Mouse (Mus musculus) embryonic facial prominence, embryonic 10.5 days (tissue): Measurements from ENCODE around the gene F2rl1. TPM values are rescaled to one million over a fixed set of nuclear protein-coding genes. Genes with fewer than 3 reads are reported as not detected.

ENCODE experiments used
- DNase-seq: peaks from one replicate; pipeline ENCODE4 v3.0.0-alpha.2; 2017; ENCODE audit warnings: low spot score
- H3K27ac ChIP-seq: fragments of 300-500 bp; sonication (generic); replicated peaks from 2 replicates; pipeline ENCODE4 v1.5.1; 2016; ENCODE audit warnings: mild to moderate bottlenecking
- H3K27me3 ChIP-seq: fragments of 300-500 bp; sonication (generic); replicated peaks from 2 replicates; pipeline ENCODE4 v1.6.1; 2016; ENCODE audit warnings: low read depth, mild to moderate bottlenecking; ENCODE audit not compliant: poor library complexity, severe bottlenecking
- H3K36me3 ChIP-seq: fragments of 300-500 bp; sonication (generic); replicated peaks from 2 replicates; pipeline ENCODE4 v1.6.1; 2016; ENCODE audit warnings: mild to moderate bottlenecking, moderate library complexity
- H3K4me1 ChIP-seq: fragments of 300-500 bp; sonication (generic); 2 replicates; pipeline ENCODE4 v1.6.1; 2016
- H3K4me3 ChIP-seq: fragments of 300-500 bp; sonication (generic); 2 replicates; pipeline ENCODE4 v1.5.1; 2016; ENCODE audit warnings: mild to moderate bottlenecking, moderate library complexity
- H3K9me3 ChIP-seq: fragments of 300-500 bp; sonication (generic); 2 replicates; pipeline ENCODE4 v1.6.1; 2016; ENCODE audit warnings: mild to moderate bottlenecking
- whole genome bisulfite sequencing: fragments of 180-500 bp; shearing (Covaris S2); methylation state at CpG from one replicate; pipeline ENCODE4 v1.1.7; 2016; 5-methylcytosine and 5-hydroxymethylcytosine counted together
- polyA plus RNA-seq: library from polyadenylated mRNA; unstranded; fragments of >200 nt; fragmentation: Nextera tagmentation; extraction: Ambion mirVana; gene quantifications from 2 replicates; pipeline ENCODE4 v1.2.1, GENCODE M21; 2016

F2rl1 gene
- polyA plus RNA-seq, 1 experiment from 2014 or later: 0.19 TPM

- Histone ChIP-seq H3K27me3 (peaks cover 56% of the 10 kb centered on the region), H3K9me3 (no peaks in the 10 kb centered on the region), H3K4me1 (peaks cover 37% of the 10 kb centered on the region), H3K36me3 (no peaks in the 10 kb centered on the region), H3K4me3 (no peak overlapping the region), H3K27ac (no peak overlapping the region)
- 79% methylated on average over 2 of the region's 2 CpGs for WGBS
- DNase-seq: no peak
These were observed 4.2 kb upstream of the F2rl1 start for GRCm38 (mm10) chr13:95529246-95529645.

DNA sequence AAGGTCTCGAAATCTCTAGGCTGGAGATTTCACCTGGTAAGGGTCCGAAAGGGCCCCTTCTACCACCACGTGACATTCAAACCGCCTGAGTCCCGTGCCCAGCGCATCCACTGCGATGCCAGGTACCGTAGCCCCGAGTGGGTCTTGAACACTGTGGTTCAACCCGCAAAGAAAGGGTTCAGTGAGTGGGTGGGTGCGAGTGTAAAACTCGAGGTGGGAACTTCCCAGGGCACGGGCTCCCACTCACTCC lies 678 bp downstream of the F2rl1 start:
- H3K27me3 ChIP-seq: peaks cover 63% of the 10 kb centered on the region
- peaks cover 21% of the 10 kb centered on the region for H3K4me1 ChIP-seq
- no peaks in the 10 kb centered on the region for H3K9me3 ChIP-seq
- H3K36me3 ChIP-seq: no peaks in the 10 kb centered on the region
- peak overlapping the region; percentile 56 for H3K4me3 ChIP-seq
- WGBS: 1% methylated on average over 13 of the region's 13 CpGs
- peak overlapping the region; percentile 44; the same call in 1 of the 2 replicates for H3K27ac ChIP-seq
- no peak for DNase-seq

DNA sequence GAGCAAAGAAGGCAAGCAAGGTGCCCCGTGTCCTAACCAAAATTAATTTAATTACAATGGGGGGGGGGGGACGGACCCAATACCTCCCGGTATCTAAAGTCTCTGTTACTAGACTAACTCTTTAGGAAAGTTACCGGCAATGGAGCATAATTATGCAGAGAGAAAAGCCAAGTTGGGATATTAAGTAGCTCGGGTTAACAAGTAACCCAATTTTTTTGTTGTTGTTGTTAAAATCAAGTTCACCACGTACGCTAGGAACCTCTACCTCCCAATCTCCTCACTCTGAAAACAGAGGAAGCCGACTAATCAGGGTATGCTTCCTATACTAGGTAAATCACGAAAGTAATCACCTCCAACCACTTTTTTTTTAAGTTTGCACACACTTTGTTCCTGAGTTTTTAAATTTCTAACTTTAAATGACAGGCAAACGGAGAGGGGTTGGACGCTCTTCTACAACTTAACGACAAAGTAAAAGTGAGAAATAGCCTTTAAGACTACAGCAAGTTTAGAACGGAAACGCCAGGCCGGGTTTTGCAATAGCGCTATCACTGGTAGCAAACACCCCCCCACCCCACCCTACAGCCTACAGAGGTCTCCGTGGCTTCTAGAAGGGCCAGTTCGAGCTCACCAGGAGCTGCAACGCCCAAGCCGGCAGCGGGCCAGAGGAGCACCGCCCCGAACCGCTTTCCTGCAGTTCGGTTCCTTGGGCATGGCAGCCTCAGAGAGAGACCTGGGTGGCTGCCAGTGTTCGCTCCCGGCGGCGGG lies 1.2 kb downstream of the F2rl1 start:
- Histone ChIP-seq H3K27ac (peak overlapping the region; percentile 44; the same call in 1 of the 2 replicates), H3K4me3 (peak overlapping the region; percentile 56), H3K9me3 (no peaks in the 10 kb centered on the region), H3K36me3 (no peaks in the 10 kb centered on the region), H3K4me1 (peaks cover 21% of the 10 kb centered on the region), H3K27me3 (peaks cover 63% of the 10 kb centered on the region)
- WGBS: under 1% methylated on average over 29 of the region's 29 CpGs
- DNase-seq: peak; percentile 54

DNA sequence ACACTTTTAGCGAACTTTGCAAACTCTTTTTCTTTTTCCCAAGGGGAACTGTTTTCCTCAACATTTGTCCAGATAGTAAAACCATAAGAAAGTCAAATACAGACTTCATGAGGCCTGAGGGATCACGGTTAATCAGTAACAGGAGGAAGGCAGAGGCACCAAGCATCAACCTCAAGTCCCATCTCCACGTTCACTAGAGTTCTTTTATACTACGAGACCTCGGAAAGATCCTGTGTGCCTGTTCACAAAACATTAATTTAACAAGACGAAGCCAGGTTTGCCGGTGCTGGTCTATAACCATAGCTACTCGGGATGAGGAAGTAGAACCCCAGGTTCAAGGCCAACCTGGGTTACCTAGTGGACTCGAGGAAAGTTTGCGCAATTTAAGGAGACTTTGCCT lies 2.9 kb downstream of the F2rl1 start:
- H3K9me3 ChIP-seq: no peaks in the 10 kb centered on the region
- H3K27me3 ChIP-seq: peaks cover 51% of the 10 kb centered on the region
- H3K27ac ChIP-seq: no peak overlapping the region
- H3K4me1 ChIP-seq: peaks cover 21% of the 10 kb centered on the region
- no peak overlapping the region for H3K4me3 ChIP-seq
- H3K36me3 ChIP-seq: no peaks in the 10 kb centered on the region
- no peak for DNase-seq
- WGBS: 91% methylated on average over 10 of the region's 10 CpGs

- Histone ChIP-seq H3K9me3 (no peaks in the 10 kb centered on the region), H3K4me3 (no peak overlapping the region), H3K27me3 (peaks cover 40% of the 10 kb centered on the region), H3K36me3 (no peaks in the 10 kb centered on the region), H3K4me1 (peaks cover 21% of the 10 kb centered on the region), H3K27ac (no peak overlapping the region)
- 89% methylated on average over 6 of the region's 6 CpGs for WGBS
- no peak for DNase-seq
These were observed 4.0 kb downstream of the F2rl1 start for GRCm38 (mm10) chr13:95521029-95521428.

- Histone ChIP-seq H3K27me3 (no peaks in the 10 kb centered on the region), H3K27ac (no peak overlapping the region), H3K4me3 (no peak overlapping the region), H3K36me3 (no peaks in the 10 kb centered on the region), H3K9me3 (no peaks in the 10 kb centered on the region), H3K4me1 (no peaks in the 10 kb centered on the region)
- WGBS: 89% methylated on average over 4 of the region's 4 CpGs
- DNase-seq: no peak
These were observed 10.3 kb downstream of the F2rl1 start for GRCm38 (mm10) chr13:95514756-95515155.

- Histone ChIP-seq H3K9me3 (no peaks in the 10 kb centered on the region), H3K27me3 (no peaks in the 10 kb centered on the region), H3K27ac (no peak overlapping the region), H3K4me3 (no peak overlapping the region), H3K4me1 (no peaks in the 10 kb centered on the region), H3K36me3 (no peaks in the 10 kb centered on the region)
- DNase-seq: no peak
- WGBS: 86% methylated on average over 5 of the region's 5 CpGs
These were observed 15.0 kb downstream of the F2rl1 start for GRCm38 (mm10) chr13:95510054-95510453.

DNA sequence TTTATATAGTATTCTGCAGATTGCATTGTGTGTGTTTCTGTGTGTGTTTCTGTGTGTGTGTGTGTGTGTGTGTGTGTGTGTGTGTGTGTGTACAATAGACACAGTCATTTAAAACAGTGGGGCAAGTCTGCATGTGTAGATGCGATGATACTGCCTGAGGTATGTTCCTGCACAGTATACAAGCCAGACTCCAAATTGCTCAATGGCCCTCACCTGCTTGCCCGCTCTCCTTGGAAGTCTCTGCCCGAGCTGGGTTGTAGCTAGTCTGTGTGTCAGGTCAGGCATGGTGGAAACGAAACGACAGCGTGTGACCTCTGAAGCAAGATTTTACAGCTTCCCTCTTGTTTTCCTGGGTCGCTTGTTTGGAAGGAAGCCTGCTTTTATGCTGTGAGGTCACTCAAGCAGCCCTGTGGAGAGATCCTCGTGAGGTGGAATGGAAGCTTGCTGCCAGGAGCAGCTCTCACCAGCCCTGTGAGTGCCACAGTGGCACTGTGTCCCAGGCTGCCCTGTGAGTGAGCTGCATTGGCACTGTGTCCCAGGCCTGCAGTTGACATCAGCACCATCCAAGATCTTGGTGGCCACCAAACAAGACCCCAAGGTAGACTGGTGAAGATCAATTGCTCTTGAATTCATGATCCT lies 21.6 kb downstream of the F2rl1 start:
- WGBS: 82% methylated on average over 8 of the region's 8 CpGs
- H3K27me3 ChIP-seq: no peaks in the 10 kb centered on the region
- H3K4me3 ChIP-seq: no peak overlapping the region

GRCm38 (mm10) chr13:95496601-95497000 lies 28.4 kb downstream of the F2rl1 start:
- no peaks in the 10 kb centered on the region for H3K27me3 ChIP-seq
- no peak overlapping the region for H3K27ac ChIP-seq
- H3K36me3 ChIP-seq: no peaks in the 10 kb centered on the region
- peaks cover 5% of the 10 kb centered on the region; the same call in 1 of the 2 replicates for H3K4me1 ChIP-seq
- no peak for DNase-seq
- no peaks in the 10 kb centered on the region for H3K9me3 ChIP-seq
- WGBS: 92% methylated on average over 3 of the region's 3 CpGs
- H3K4me3 ChIP-seq: no peak overlapping the region

More for the DNA sequence above, 21.6 kb downstream of the F2rl1 start:
- Histone ChIP-seq H3K4me1 (no peaks in the 10 kb centered on the region), H3K27ac (no peak overlapping the region), H3K9me3 (no peaks in the 10 kb centered on the region), H3K36me3 (no peaks in the 10 kb centered on the region)
- DNase-seq: no peak

DNA sequence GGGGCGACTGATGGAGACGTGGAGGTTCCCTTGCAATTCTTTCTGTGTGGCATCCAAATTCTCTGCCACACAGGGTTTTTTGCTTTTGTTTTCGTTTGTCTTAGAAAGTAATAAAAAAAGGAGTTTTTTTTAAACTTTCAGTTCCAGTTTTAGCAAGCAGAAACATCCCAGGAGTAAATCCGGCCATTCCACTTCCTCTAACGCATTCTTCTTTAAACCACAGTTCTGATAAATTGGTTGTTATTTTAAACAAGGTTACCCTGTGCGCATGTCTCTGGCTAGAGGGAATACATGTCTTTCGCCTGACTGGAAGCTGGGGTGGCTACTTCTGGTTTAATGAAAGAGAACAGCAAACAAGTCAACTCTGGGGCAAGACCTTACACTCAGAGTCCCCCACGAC lies 30.2 kb downstream of the F2rl1 start:
- no peak for DNase-seq
- Histone ChIP-seq H3K27me3 (no peaks in the 10 kb centered on the region), H3K4me3 (no peak overlapping the region), H3K27ac (no peak overlapping the region), H3K4me1 (peaks cover 9% of the 10 kb centered on the region; the same call in 1 of the 2 replicates), H3K9me3 (no peaks in the 10 kb centered on the region), H3K36me3 (no peaks in the 10 kb centered on the region)
- WGBS: 75% methylated on average over 8 of the region's 8 CpGs

DNA sequence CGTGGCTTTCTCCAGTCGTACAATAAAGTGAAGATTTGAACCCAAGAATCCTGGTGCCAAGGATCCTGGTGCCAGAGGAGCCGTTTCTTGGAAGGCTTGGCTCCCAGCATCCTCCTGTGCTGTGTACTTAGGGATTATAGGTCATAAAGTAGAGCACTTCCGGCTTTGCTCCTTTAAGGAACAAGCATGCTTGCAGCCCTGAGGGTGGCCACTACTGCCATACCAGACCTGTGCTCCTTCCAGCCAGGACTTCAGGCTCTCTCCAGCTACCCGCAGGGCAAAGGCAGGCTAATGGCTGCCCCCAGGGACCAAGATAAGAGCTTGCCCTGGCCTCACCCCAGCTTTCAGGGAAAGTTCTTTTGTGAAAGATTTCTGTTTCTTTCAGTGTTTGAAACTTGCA lies 31.7 kb downstream of the F2rl1 start:
- Histone ChIP-seq H3K9me3 (no peaks in the 10 kb centered on the region), H3K4me3 (no peak overlapping the region), H3K36me3 (no peaks in the 10 kb centered on the region), H3K4me1 (peaks cover 9% of the 10 kb centered on the region; the same call in 1 of the 2 replicates), H3K27me3 (no peaks in the 10 kb centered on the region), H3K27ac (0 out of 2 replicates have a peak overlapping the region, but pooled peaks have one; percentile 2)
- WGBS: 68% methylated on average over 5 of the region's 5 CpGs
- no peak for DNase-seq

- 75% methylated on average over 11 of the region's 11 CpGs for WGBS
- Histone ChIP-seq H3K4me3 (no peak overlapping the region), H3K27ac (no peak overlapping the region), H3K4me1 (peaks cover 9% of the 10 kb centered on the region; the same call in 1 of the 2 replicates), H3K27me3 (no peaks in the 10 kb centered on the region), H3K36me3 (no peaks in the 10 kb centered on the region), H3K9me3 (no peaks in the 10 kb centered on the region)
- no peak for DNase-seq
These were observed 33.7 kb downstream of the F2rl1 start for GRCm38 (mm10) chr13:95491327-95491726.

DNA sequence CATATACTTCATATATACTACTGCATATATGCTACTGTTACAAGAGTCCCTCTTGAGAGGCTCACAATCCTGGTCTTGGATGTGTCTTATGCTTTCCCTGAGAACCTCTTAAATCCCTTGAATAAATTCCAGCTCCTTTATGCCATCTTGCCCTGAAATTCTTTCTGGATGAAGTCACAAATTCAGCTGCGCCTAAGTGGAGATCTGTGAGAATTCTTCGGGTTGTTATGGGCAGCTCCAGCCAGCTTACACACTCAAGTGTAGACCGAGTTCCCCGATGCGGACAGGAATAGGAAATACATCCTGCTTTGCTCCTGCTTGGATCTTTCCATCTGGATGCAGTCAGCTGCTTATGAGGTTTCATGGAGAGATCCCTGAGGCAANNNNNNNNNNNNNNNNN lies 40.4 kb downstream of the F2rl1 start:
- Histone ChIP-seq H3K4me1 (no peaks in the 10 kb centered on the region), H3K36me3 (no peaks in the 10 kb centered on the region), H3K9me3 (no peaks in the 10 kb centered on the region), H3K4me3 (no peak overlapping the region), H3K27ac (no peak overlapping the region), H3K27me3 (peaks cover 10% of the 10 kb centered on the region; the same call in 1 of the 2 replicates)
- WGBS: 66% methylated on average over 5 of the region's 5 CpGs
- no peak for DNase-seq
